29 mouse cellular contexts compared by ENCODE assay signal in the genomic region with DNA sequence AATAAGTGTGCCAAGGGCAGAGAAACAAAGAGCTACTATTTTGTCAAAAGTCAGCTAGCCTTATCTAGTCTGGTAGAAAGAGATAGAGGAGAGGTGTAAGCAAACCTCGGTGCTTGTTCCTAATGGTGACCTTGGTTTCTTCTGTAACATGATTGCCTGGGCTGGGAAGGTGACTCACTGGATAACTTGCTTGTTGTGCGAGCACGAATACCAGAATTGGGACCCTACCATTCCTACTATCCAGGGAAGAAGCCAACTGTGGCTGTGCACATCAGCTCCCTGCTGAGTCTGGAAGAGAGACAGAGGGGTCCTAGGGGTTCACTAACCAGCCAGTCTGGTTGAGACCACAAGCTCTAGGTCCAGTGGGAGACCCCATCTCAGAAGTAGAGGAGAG.
DNase-seq lines count a peak whose midpoint lies in the region; ATAC-seq and TF ChIP-seq lines count a peak whose summit lies in the region.
"Had no signal": no experiment of that assay in that cellular context is flagged by ENCODE, and none has a peak within 500 bp of the region (broad histone marks: within the 10 kb centered on the region; RNA-seq: fewer than 3 reads in every experiment).

No protein-coding gene starts in this region.

- 19% methylated on average over 3 of the region's 3 CpGs for WGBS in heart, embryonic 11.5 days (ENCODE audit: insufficient replicate concordance)
- 20% methylated on average over 3 of the region's 3 CpGs for WGBS in heart, embryonic 15.5 days
- 45% methylated on average over 3 of the region's 3 CpGs for WGBS in forebrain, embryonic 11.5 days

- intact Hi-C loops in heart, postnatal 36 days (cut with DNase I) = loop anchor here (10.0 kb wide), 1 partner anchor 173 kb away; no protein-coding TSS in a partner anchor

- H3K36me3 ChIP-seq in heart, embryonic 11.5 days (ENCODE audit: control insufficient read depth, insufficient read depth, low read length) = no peaks in the 10 kb centered on the region
- peaks cover 0 to 22% of the 10 kb centered on the region in 2 experiments; a peak in 2 of 4 replicates for H3K36me3 ChIP-seq in MEL (ENCODE audit: control insufficient read depth in 1 of 2, insufficient read depth in 2 of 2, low read length in 2 of 2)
- H3K36me3 ChIP-seq in heart, embryonic 15.5 days = no peaks in the 10 kb centered on the region
- H3K36me3 ChIP-seq in forebrain, embryonic 11.5 days (ENCODE audit: control insufficient read depth, insufficient read depth, low read length) = no peaks in the 10 kb centered on the region
- H3K36me3 ChIP-seq: forebrain, embryonic 15.5 days; G1E; liver, embryonic 13.5 days; midbrain, embryonic 13.5 days; stomach, embryonic 15.5 days had no signal

- H3K9ac ChIP-seq in heart, embryonic 11.5 days (ENCODE audit: low read depth, low read length) = peak overlapping the region; percentile 50; the same call in 1 of the 2 replicates
- H3K9ac ChIP-seq in MEL (ENCODE audit: control insufficient read depth, low read depth, low read length, poor library complexity, severe bottlenecking) = no peak overlapping the region
- no peak overlapping the region for H3K9ac ChIP-seq in heart, embryonic 15.5 days
- no peak overlapping the region for H3K9ac ChIP-seq in forebrain, embryonic 11.5 days (ENCODE audit: low read length)
- H3K9ac ChIP-seq: forebrain, embryonic 15.5 days; hindbrain, embryonic 14.5 days; limb, embryonic 15.5 days; liver, embryonic 13.5 days; midbrain, embryonic 13.5 days; stomach, embryonic 15.5 days had no signal

- H3K79me2 ChIP-seq in MEL (ENCODE audit: control insufficient read depth, insufficient read depth, low read length, poor library complexity) = no peaks in the 10 kb centered on the region

- H3K27me3 ChIP-seq in heart, embryonic 11.5 days (ENCODE audit: control insufficient read depth, insufficient read depth, low read length) = no peaks in the 10 kb centered on the region
- H3K27me3 ChIP-seq in MEL (ENCODE audit: control insufficient read depth in 1 of 2, insufficient read depth in 2 of 2, low read length in 2 of 2) = no peaks in the 10 kb centered on the region; a peak in 2 of 4 replicates
- no peaks in the 10 kb centered on the region for H3K27me3 ChIP-seq in heart, embryonic 15.5 days
- peaks cover 16% of the 10 kb centered on the region; the same call in 1 of the 2 replicates for H3K27me3 ChIP-seq in forebrain, embryonic 11.5 days (ENCODE audit: control insufficient read depth, insufficient read depth, low read length)
- H3K27me3 ChIP-seq: limb, embryonic 15.5 days; stomach, embryonic 15.5 days had no signal

- TF ChIP-seq EP300 in MEL (IDR thresholded peaks at IDR 0.05; ENCODE audit: low read depth in 1 of 2, low read length in 2 of 2) = no peak

- TF ChIP-seq RAD21 in MEL (IDR thresholded peaks at IDR 0.05; ENCODE audit: low read depth, low read length) = no peak

- no peak for TF ChIP-seq POLR2A in MEL (IDR thresholded peaks at IDR 0.05; ENCODE audit: control insufficient read depth in 1 of 2, insufficient read depth in 1 of 2, low read depth in 1 of 2, low read length in 2 of 2, poor library complexity in 1 of 2)

- peaks cover 56% of the 10 kb centered on the region for H3K4me1 ChIP-seq in heart, embryonic 11.5 days (ENCODE audit: control insufficient read depth, insufficient read depth, low read length)
- peaks cover 2 to 15% of the 10 kb centered on the region in 2 experiments; a peak in 3 of 4 replicates for H3K4me1 ChIP-seq in MEL (ENCODE audit: control insufficient read depth in 1 of 2, insufficient read depth in 2 of 2, low read length in 2 of 2)
- peaks cover 60% of the 10 kb centered on the region for H3K4me1 ChIP-seq in heart, embryonic 15.5 days (replicated peaks)
- peaks cover 2% of the 10 kb centered on the region for H3K4me1 ChIP-seq in forebrain, embryonic 11.5 days (replicated peaks; ENCODE audit: control insufficient read depth, insufficient read depth, low read length)

- H3K4me3 ChIP-seq in heart, embryonic 11.5 days (ENCODE audit: low read depth, low read length) = no peak overlapping the region
- no peak overlapping the region for H3K4me3 ChIP-seq in MEL (ENCODE audit: control insufficient read depth in 1 of 2, insufficient read depth in 1 of 2, low read depth in 2 of 2, low read length in 2 of 2)
- no peak overlapping the region for H3K4me3 ChIP-seq in heart, embryonic 15.5 days
- no peak overlapping the region for H3K4me3 ChIP-seq in forebrain, embryonic 11.5 days (ENCODE audit: low read depth, low read length)
- H3K4me3 ChIP-seq: forebrain, embryonic 15.5 days; gastrocnemius, adult 2 months; limb, embryonic 10.5 days; limb, embryonic 15.5 days; liver, embryonic 13.5 days; megakaryocyte, embryonic 14.5 days; midbrain, embryonic 13.5 days; stomach, embryonic 15.5 days had no signal

- TF ChIP-seq CTCF in MEL (IDR thresholded peaks at IDR 0.05 in 2 of 3, conservative IDR thresholded peaks at IDR 0.05 in 1 of 3; ENCODE audit: control insufficient read depth in 1 of 3, insufficient read depth in 1 of 3, low read depth in 2 of 3, low read length in 3 of 3, poor library complexity in 1 of 3, severe bottlenecking in 1 of 3) = no peak

- DNase-seq in adrenal gland, adult 2 months = peak; percentile 39
- no peak for DNase-seq in adrenal gland, postnatal 4 days (ENCODE audit: low spot score in 2 of 2)
- no peak for DNase-seq in heart, postnatal 36 days
- no peak for DNase-seq in MEL (ENCODE audit: low read depth, low spot score)
- DNase-seq in urinary bladder, postnatal 4 days (ENCODE audit: low spot score in 2 of 2) = no peak
- no peak for DNase-seq in forebrain, embryonic 11.5 days (ENCODE audit: low spot score)
- DNase-seq: cerebellum, adult 8-10 months; cerebellum, postnatal 25 days; gastrocnemius, adult 2 months; gastrocnemius, postnatal 36 days; kidney, postnatal 25 days; liver, embryonic 13.5 days; lung, adult 18-20 months; lung, postnatal 4 days; right cerebral cortex, postnatal 25 days; thymus, adult 18-20 months; thymus, postnatal 25 days had no signal

- peak overlapping the region; percentile 98 for H3K27ac ChIP-seq in heart, embryonic 11.5 days (ENCODE audit: low read depth, low read length)
- no peak overlapping the region for H3K27ac ChIP-seq in MEL (ENCODE audit: control insufficient read depth, low read depth, low read length)
- H3K27ac ChIP-seq in heart, embryonic 15.5 days = peak overlapping the region; percentile 98
- no peak overlapping the region for H3K27ac ChIP-seq in forebrain, embryonic 11.5 days (ENCODE audit: low read depth, low read length)
- H3K27ac ChIP-seq: forebrain, embryonic 15.5 days; gastrocnemius, adult 2 months; hindbrain, embryonic 14.5 days; limb, embryonic 10.5 days; liver, embryonic 13.5 days; midbrain, embryonic 13.5 days; stomach, embryonic 15.5 days had no signal

- ATAC-seq in heart, embryonic 11.5 days (replicated peaks; ENCODE audit: insufficient number of reproducible peaks, low FRiP score, low TSS enrichment) = no peak
- no peak for ATAC-seq in heart, embryonic 15.5 days (replicated peaks; ENCODE audit: insufficient number of reproducible peaks, insufficient read depth, low FRiP score, low read depth)
- ATAC-seq in forebrain, embryonic 11.5 days (replicated peaks; ENCODE audit: low FRiP score) = no peak
- ATAC-seq: forebrain, embryonic 15.5 days; intestine, postnatal 0 days; lung, postnatal 0 days; midbrain, embryonic 13.5 days had no signal

- no peaks in the 10 kb centered on the region for H3K9me3 ChIP-seq in heart, embryonic 11.5 days (replicated peaks; ENCODE audit: control insufficient read depth, low read length)
- H3K9me3 ChIP-seq in MEL (replicated peaks; ENCODE audit: insufficient read depth, low read length) = no peaks in the 10 kb centered on the region
- H3K9me3 ChIP-seq in heart, embryonic 15.5 days (replicated peaks) = no peaks in the 10 kb centered on the region
- no peaks in the 10 kb centered on the region for H3K9me3 ChIP-seq in forebrain, embryonic 11.5 days (ENCODE audit: control insufficient read depth, low read length)
- H3K9me3 ChIP-seq: forebrain, embryonic 15.5 days; limb, embryonic 10.5 days; limb, embryonic 15.5 days; liver, embryonic 13.5 days; megakaryocyte, embryonic 14.5 days; midbrain, embryonic 13.5 days; stomach, embryonic 15.5 days had no signal

- H3K4me2 ChIP-seq in heart, embryonic 11.5 days = peak overlapping the region; percentile 90; the same call in 1 of the 2 replicates
- no peak overlapping the region for H3K4me2 ChIP-seq in heart, embryonic 15.5 days
- no peak overlapping the region for H3K4me2 ChIP-seq in forebrain, embryonic 11.5 days (ENCODE audit: low read depth, low read length, severe bottlenecking)
- H3K4me2 ChIP-seq: forebrain, embryonic 15.5 days; hindbrain, embryonic 14.5 days; limb, embryonic 15.5 days; liver, embryonic 13.5 days; midbrain, embryonic 13.5 days; stomach, embryonic 15.5 days had no signal

TF ChIP-seq in MEL, 35 proteins besides CTCF, POLR2A, EP300 and RAD21:
- TF ChIP-seq ZC3H11A (IDR thresholded peaks at IDR 0.05; ENCODE audit: low read depth, low read length) (no peak), BHLHE40 (IDR thresholded peaks at IDR 0.05; ENCODE audit: borderline replicate concordance, low read depth, low read length) (no peak), RCOR1 (IDR thresholded peaks at IDR 0.05; ENCODE audit: low read depth, low read length) (peak; percentile 37; the same call in 1 of the 2 replicates), CHD1 (IDR thresholded peaks at IDR 0.05; ENCODE audit: low read depth, low read length) (no peak), MAX (IDR thresholded peaks at IDR 0.05; ENCODE audit: low read length) (no peak), TCF12 (IDR thresholded peaks at IDR 0.05; ENCODE audit: low read depth, low read length) (no peak; the same call in 1 of the 2 replicates), GATA1 (IDR thresholded peaks at IDR 0.05; ENCODE audit: low read depth, low read length) (0 out of 2 replicates have a peak, but pooled peaks have one; percentile 28), USF2 (IDR thresholded peaks at IDR 0.05; ENCODE audit: borderline replicate concordance in 1 of 2, insufficient read depth in 1 of 2, low read depth in 1 of 2, low read length in 2 of 2) (no peak)

Comparison
In these comparisons a context has a peak if more than half of its experiments do, and no peak if none do; other contexts are left out.
1. H3K27ac ChIP-seq: peak in heart, embryonic 11.5 days (single experiment) and heart, embryonic 15.5 days (single experiment); none in MEL (single experiment) and forebrain, embryonic 11.5 days (single experiment).